Mouse (Mus musculus) kidney, adult 2 months (tissue): Measurements from ENCODE around the gene 5330417C22Rik.

ENCODE experiments used
- CTCF ChIP-seq: fragments of 200-500 bp; conservative IDR thresholded peaks from 2 replicates; pipeline ENCODE4 v1.5.1; 2011; ENCODE audit warnings: low read depth, mild to moderate bottlenecking, control low read depth, low read length, moderate library complexity, mixed read lengths; ENCODE audit not compliant: insufficient read depth, insufficient read length
- POLR2A ChIP-seq: fragments of 200-500 bp; IDR thresholded peaks from one replicate; pipeline ENCODE4 v1.6.1; 2011; ENCODE audit warnings: low read depth, low read length, control low read depth

GRCm38 (mm10) chr3:108571443-108572294, 35.3 kb upstream of the 5330417C22Rik start, which contains the start of gene Taf13:
- TF ChIP-seq POLR2A, result peak; percentile 100
- TF ChIP-seq CTCF, result no peak
